Mouse (Mus musculus) thymus, adult 18-20 months (tissue): ENCODE data around the gene Gpr156.
"Not testable (repeated sequence)": the region's sequence is repeated elsewhere in the genome, so short reads cannot be mapped to it uniquely, and the experiment has no call there.

Experiments used
- DNase-seq, 2 experiments: peaks; one replicate each; pipeline ENCODE4 v3.0.0; 2022; ENCODE audit warnings: mixed read lengths in 2 of 2

The Gpr156 gene

GRCm38 (mm10) chr16:37962696-37963095 is 46.4 kb downstream of the Gpr156 start:
- not testable (repeated sequence) for DNase-seq

- peak; percentile 33 to 63 for DNase-seq
These were observed 47.3 kb downstream of the Gpr156 start for GRCm38 (mm10) chr16:37963331-37964281.

GRCm38 (mm10) chr16:37964380-37965070 is 48.2 kb downstream of the Gpr156 start:
- no peak for DNase-seq

GRCm38 (mm10) chr16:37966871-37967270 is 50.6 kb downstream of the Gpr156 start:
- DNase-seq: no peak

DNA sequence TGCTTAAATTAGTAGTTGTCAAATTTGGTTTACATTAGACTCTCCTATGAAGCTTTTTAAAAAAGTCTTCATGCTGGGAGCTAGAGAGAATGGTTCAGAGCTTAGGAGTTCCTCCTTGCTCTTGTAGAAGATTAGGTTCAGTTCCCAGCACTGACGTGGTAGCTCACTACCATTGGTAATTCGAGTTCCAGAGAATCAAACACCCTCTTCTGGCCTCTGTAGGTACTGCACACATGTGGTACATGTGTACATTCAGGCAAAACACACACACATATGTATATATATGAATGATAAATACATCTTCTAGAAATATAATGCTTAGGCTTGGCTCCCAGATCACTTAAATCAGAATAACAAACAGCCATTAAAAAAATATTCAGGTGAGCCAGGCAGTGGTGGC is 51.1 kb downstream of the Gpr156 start:
- no peak for DNase-seq

DNA sequence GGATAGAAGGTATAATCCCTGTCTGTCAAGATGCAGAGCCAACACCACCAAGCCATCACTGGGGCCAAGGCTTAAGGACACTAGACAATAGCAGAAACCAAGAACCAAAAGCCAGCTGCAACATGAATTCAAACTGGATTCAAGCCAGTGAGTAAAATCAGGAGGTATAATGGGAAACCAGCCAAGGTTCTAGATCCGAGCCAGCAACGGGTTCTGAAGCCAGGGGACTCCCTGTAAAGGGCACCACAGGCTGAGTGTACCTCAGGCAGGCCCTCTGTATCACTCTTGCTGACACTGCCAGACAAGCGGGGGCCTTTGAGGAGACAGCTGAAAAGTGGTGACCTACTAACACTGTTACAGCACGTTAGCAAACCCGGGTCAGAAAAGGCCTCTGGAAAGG is 55.2 kb downstream of the Gpr156 start:
- DNase-seq: no peak

DNA sequence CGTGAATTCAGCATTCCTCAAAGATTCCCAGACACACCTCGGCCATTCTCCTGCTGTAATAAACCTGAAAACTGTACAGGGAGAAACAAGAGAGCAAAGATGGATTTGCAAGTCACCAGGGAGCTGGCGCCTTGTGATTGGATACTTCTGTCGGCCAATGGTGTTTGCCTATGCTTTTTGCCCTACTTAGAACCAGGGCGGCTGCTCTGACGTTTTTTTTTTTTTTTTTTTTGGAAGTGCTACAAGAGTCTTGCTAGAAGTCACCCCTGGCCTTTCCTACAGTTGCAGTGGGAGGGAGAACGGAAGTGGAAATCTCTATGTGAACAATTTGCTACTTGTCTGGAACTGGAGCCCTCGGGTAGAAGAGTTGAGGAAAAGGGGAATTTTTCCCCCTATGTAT is 56.1 kb downstream of the Gpr156 start:
- DNase-seq: no peak

- not testable (repeated sequence) for DNase-seq
These were observed 56.9 kb downstream of the Gpr156 start for GRCm38 (mm10) chr16:37973239-37973638.

DNA sequence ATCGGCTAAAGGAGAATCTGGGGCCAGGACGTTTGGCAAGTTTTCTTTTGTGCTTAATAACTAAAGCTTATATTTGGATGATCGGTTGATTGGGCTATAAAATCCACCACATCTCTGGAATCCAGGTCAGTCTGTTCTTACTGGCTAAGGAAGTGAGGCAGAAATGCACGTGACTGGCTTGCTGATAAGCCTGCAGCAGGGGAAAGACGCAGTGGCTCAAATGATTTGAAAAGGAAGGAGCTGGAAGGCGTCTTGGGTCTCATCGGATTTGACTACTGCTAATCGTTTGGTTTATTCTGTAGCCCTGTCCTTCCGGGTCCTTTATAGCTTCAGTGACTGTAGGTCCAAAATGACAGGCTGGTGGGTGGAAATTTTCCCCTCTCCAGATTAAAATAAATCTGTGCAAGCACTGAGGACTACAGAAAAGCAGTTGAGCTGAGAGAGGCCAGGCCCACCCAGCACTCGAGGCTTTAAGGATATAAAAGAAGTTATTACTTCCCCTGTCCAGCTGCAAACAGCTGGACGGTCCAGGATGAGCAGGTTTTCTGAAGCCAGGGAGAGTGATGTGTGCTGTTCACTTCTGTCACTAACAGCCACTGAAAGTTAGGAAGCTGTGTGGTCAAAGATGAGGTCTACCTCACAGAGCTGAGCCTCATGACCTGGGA is 57.7 kb downstream of the Gpr156 start:
- DNase-seq: no peak

DNA sequence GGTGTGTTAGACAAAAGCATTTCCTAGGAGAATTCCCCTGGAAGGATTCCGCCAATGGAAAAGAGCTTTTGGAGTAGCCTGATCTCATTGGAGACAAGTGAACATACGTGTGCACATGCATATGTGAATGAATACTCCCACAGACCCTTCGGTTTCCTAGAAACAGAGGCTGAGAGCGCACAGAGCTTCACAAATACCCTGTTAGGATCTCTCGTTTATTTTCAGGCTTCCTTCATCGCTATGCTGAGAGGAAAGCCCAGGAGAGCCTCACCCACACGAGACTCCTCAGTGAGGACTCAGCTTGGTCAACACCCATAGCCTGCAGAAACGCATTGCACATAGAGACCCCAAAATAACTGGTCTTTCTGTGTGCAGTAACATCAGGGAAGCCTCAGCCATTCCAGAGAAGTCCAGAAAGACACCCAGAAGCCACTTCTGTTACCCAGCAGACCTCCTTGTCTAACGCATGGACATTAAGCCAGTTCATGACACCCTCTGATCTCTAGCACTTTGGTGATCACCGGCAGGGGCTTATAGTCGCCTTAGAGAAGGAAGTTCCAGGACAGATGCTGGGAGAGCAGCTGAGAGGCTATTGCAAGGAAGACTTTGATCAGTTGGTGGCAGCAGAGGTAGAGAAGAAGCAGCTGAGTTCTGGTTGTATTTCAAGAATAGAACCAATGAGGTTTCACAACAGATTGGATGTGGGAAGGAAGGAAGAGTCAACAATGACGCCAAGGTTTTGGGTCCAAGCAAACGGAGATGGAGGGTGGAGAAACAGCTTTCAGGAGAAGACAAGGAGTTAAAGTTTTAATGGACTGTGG is 58.4 kb downstream of the Gpr156 start:
- no peak for DNase-seq

GRCm38 (mm10) chr16:37981907-37982306 is 65.6 kb downstream of the Gpr156 start:
- DNase-seq: no peak

GRCm38 (mm10) chr16:37988211-37988865 is 72.0 kb downstream of the Gpr156 start:
- no peak for DNase-seq

DNA sequence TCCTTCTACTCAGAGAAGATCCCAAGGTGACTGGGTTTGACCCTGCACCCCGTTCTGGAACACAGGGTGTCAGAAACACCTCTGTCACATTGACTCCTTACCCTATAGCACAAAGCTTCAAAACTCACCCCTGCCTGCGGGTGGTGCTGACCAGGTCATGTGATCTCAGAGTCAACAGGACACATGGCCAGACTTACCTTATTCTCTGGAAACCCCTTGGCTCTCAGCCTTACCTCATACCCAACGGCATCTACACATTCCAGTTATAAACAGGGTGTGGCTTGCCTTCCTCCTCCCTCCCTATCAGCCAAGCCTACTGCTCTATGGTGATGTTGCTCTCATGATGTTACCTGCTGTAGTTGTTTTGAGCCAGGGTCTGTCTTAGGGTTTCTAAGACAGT is 73.5 kb downstream of the Gpr156 start:
- no peak for DNase-seq

GRCm38 (mm10) chr16:37990553-37991344 is 74.5 kb downstream of the Gpr156 start:
- no peak for DNase-seq

DNA sequence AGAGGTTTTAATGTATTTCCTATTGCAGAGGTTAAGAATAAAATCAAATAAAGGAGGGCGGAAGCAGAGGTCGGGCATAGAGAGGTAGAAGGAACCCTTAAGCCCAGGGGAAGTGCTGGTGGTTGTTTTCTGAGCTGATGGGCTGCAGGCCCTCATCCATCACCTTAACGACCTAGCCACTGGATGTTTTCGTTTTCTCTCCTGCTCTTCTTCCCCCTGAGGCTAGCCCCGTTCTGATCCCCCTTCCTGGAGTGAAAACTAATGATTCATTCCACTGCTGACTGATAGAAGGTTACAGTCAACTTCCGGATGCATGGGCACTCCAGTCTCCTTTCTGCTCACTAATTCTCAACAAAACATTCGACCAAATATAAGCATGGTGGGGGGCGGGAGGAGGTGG is 76.5 kb downstream of the Gpr156 start:
- DNase-seq: no peak

DNA sequence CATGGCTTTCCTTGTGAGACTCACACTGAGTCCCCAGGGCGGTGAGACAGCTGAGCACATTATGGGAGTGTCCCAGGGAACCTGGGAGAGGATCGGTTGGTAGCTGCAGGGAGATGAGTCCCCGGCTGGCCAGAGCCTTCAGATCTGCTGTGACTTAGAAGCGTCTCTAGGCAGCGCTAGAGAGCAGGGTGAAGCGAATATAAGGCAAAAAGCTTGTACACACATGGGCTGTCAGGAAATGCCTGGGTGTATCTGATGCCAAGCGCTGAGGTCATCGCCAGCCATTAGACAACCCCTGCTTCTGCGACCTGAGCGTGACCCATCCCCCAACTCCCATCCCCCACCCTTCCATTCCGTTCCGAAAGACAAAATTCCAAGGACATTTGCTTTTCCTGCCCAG is 78.4 kb downstream of the Gpr156 start:
- DNase-seq: peak; percentile 37 to 53

GRCm38 (mm10) chr16:37997771-37998170 is 81.5 kb downstream of the Gpr156 start:
- DNase-seq: no peak

DNA sequence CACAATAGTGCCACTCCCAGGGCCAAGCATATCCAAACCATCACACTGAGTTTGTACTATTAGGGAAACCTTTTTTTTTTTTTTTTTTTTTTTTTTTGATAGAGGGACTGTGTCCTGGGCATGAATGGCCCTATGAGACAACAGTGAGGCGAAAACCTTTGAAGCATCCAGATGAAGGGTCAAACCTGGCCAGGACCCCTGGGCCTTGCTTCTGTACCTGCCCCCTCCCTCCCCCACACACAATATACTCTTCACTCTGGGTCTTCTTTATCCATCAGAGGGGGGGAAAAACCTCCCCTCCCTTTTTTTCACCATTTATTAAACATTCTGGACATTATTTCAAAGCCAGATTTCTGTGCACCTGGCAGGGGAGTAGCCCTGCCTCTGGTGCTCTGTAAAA is 83.5 kb downstream of the Gpr156 start:
- DNase-seq: no peak

DNA sequence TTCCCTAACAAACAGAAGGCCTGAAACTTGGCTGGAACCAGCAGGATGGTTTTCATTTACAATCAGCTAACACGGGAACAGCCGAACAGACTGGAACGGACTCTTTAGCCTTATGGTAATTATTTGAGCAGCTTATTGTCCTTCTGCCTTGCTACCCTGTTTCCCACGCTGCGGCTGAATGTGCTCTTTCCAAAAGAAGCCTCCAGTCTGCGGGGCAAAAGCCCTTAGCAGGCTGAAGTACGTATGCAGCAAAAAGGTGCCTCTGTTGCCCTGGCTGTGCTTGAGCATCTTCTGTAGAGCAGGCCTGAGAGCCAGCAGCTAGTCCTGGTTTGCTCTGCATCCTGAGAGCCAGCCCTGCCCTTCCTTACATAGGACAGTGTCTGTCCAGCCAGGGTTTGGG is 83.9 kb downstream of the Gpr156 start:
- DNase-seq: no peak

- DNase-seq: no peak
These were observed 85.5 kb downstream of the Gpr156 start for GRCm38 (mm10) chr16:38001766-38002165.

DNA sequence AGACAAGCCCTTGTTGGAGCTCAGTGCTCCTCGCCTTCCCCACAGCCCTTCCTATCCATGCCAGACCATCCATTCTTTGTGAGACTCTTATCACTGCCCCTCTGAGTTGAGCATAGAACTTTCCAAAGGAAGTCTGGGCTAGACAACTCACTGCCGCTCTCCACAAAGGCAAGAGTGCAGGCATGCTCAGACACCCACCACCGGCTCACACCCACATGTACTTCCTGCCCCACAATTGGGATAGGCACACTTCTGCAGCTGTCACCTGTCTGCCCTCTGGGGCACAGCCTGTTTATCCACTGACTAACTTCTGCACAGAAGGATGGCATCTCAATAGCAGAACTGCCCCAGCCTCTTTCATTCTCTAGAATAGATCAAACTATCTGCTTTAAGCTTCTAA is 86.2 kb downstream of the Gpr156 start:
- DNase-seq: peak; percentile 65 to 75
